Mouse (Mus musculus) hindbrain, embryonic 12.5 days (tissue): Measurements from ENCODE around the gene Erbb3. TPM values are rescaled to one million over a fixed set of nuclear protein-coding genes. Genes with fewer than 3 reads are reported as not detected.
"Not testable (repeated sequence)": the region's sequence is repeated elsewhere in the genome, so short reads cannot be mapped to it uniquely, and the experiment has no call there.

Experiments used
- ATAC-seq: fragments of 200-750 bp; cut with Nextera tagmentation; 2 replicates; pipeline ENCODE4 v1.8.0; 2017; ENCODE audit warnings: moderate TSS enrichment; ENCODE audit not compliant: low FRiP score
- H3K27ac ChIP-seq: fragments of 300-500 bp; sonication (generic); 2 replicates; pipeline ENCODE4 v1.5.1; 2016; ENCODE audit warnings: mild to moderate bottlenecking
- H3K27me3 ChIP-seq: fragments of 300-500 bp; sonication (generic); 2 replicates; pipeline ENCODE4 v1.6.1; 2016; ENCODE audit warnings: mild to moderate bottlenecking
- H3K36me3 ChIP-seq: fragments of 300-500 bp; sonication (generic); 2 replicates; pipeline ENCODE4 v1.6.1; 2016; ENCODE audit warnings: mild to moderate bottlenecking
- H3K4me1 ChIP-seq: fragments of 300-500 bp; sonication (generic); 2 replicates; pipeline ENCODE4 v1.6.1; 2016
- H3K4me2 ChIP-seq: fragments of 300-500 bp; sonication (generic); replicated peaks from 2 replicates; pipeline ENCODE4 v1.6.1; 2016; ENCODE audit warnings: mild to moderate bottlenecking
- H3K4me3 ChIP-seq: fragments of 300-500 bp; sonication (generic); 2 replicates; pipeline ENCODE4 v1.5.1; 2016; ENCODE audit warnings: mild to moderate bottlenecking
- H3K9ac ChIP-seq: fragments of 300-500 bp; sonication (generic); 2 replicates; pipeline ENCODE4 v1.6.1; 2016; ENCODE audit warnings: mild to moderate bottlenecking, moderate library complexity
- H3K9me3 ChIP-seq: fragments of 300-500 bp; sonication (generic); replicated peaks from 2 replicates; pipeline ENCODE4 v1.6.1; 2016; ENCODE audit warnings: mild to moderate bottlenecking
- WGBS: fragments of 180-500 bp; shearing (Covaris S2); methylation state at CpG from one replicate; pipeline ENCODE4 v1.1.7; 2016; 5-methylcytosine and 5-hydroxymethylcytosine counted together
- polyA plus RNA-seq: library from polyadenylated mRNA; unstranded; fragments of >200 nt; fragmentation: Nextera tagmentation; extraction: Ambion mirVana; gene quantifications from 2 replicates; pipeline ENCODE4 v1.2.1, GENCODE M21; 2016

The Erbb3 gene
- polyA plus RNA-seq = 9.8 and 11.7 TPM in 2 replicates

- Histone ChIP-seq H3K27me3 (peaks cover 52% of the 10 kb centered on the region), H3K9me3 (no peaks in the 10 kb centered on the region), H3K4me1 (peaks cover 9% of the 10 kb centered on the region), H3K9ac (peak within 1 kb of the TSS; percentile 62), H3K4me3 (peak within 1 kb of the TSS; percentile 62), H3K27ac (peak within 1 kb of the TSS; percentile 68), H3K4me2 (peak within 1 kb of the TSS; percentile 98), H3K36me3 (no peaks in the 10 kb centered on the region)
- under 1% methylated on average over 43 of the region's 43 CpGs for WGBS
- peak; percentile 33; the same call in 1 of the 2 replicates for ATAC-seq
Measured at GRCm38 (mm10) chr10:128589464-128590192, at the start of gene Erbb3. TSS of gene Erbb3 (minus strand) at chr10:128589652.

DNA sequence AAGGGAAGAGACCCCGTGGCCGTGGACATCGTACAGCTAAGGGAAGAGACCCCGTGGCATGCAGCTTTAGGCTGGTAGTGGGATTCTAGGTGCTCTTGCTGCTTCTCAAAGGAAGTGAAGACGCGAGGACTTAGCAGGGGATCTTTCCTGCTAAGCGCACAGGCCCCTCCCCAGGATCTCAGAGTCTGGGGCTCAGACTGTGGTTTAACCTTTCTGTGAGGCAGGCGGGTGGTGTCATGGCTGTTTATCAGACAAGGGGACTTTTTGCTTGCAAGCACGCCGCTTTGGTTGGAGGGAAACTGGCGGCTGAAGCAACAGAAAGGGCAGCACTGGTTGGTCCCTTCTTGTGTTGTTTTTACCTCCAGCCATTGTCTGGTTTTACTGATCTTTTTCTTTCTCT is 47.6 kb upstream of the Erbb3 start:
- Histone ChIP-seq H3K9ac (peak overlapping the region; percentile 27; the same call in 1 of the 2 replicates), H3K36me3 (peaks cover 65% of the 10 kb centered on the region), H3K4me1 (peaks cover 9% of the 10 kb centered on the region; the same call in 1 of the 2 replicates), H3K27ac (no peak overlapping the region), H3K4me2 (peak overlapping the region; percentile 32), H3K9me3 (no peaks in the 10 kb centered on the region), H3K27me3 (no peaks in the 10 kb centered on the region), H3K4me3 (no peak overlapping the region)
- 9% methylated on average over 11 of the region's 11 CpGs for WGBS
- ATAC-seq = peak; percentile 44; the same call in 1 of the 2 replicates

- Histone ChIP-seq H3K4me3 (no peak overlapping the region), H3K27ac (no peak overlapping the region), H3K4me1 (peaks cover 9% of the 10 kb centered on the region; the same call in 1 of the 2 replicates), H3K9me3 (no peaks in the 10 kb centered on the region), H3K9ac (peak overlapping the region; percentile 27; the same call in 1 of the 2 replicates), H3K36me3 (peaks cover 61% of the 10 kb centered on the region), H3K27me3 (no peaks in the 10 kb centered on the region), H3K4me2 (no peak overlapping the region)
- WGBS = 46% methylated on average over 6 of the region's 6 CpGs
- no peak for ATAC-seq
Measured at GRCm38 (mm10) chr10:128636561-128636960, 47.1 kb upstream of the Erbb3 start.

GRCm38 (mm10) chr10:128635697-128636096 is 46.2 kb upstream of the Erbb3 start:
- H3K9ac ChIP-seq = no peak overlapping the region
- peaks cover 9% of the 10 kb centered on the region; the same call in 1 of the 2 replicates for H3K4me1 ChIP-seq
- H3K27me3 ChIP-seq = no peaks in the 10 kb centered on the region
- H3K9me3 ChIP-seq = no peaks in the 10 kb centered on the region
- no peak overlapping the region for H3K4me3 ChIP-seq
- H3K27ac ChIP-seq = no peak overlapping the region
- ATAC-seq = no peak
- 95% methylated on average over 13 of the region's 13 CpGs for WGBS
- no peak overlapping the region for H3K4me2 ChIP-seq
- peaks cover 54% of the 10 kb centered on the region for H3K36me3 ChIP-seq

DNA sequence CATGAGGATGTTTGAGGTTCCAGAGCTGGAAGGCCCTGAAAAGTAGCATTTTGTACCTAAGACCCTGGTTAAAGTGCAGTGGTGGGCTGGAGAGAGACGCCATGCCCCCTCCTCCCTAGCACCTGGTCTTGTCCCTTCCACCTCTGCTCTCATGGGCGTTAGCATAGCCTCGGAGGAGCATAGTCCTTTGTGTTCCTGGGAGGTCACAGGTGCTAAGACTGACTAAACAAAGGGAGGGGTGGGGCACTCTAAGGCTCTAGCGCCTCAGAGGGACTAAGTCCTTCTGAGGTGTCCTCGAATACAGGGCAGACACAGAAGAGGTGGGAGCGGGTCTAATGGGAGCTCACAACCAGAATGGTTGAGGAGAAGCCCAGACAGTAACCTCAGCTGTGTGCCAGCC is 42.1 kb upstream of the Erbb3 start:
- no peaks in the 10 kb centered on the region for H3K9me3 ChIP-seq
- 19% methylated on average over 6 of the region's 6 CpGs for WGBS
- H3K4me3 ChIP-seq = no peak overlapping the region
- no peaks in the 10 kb centered on the region for H3K4me1 ChIP-seq
- H3K27ac ChIP-seq = no peak overlapping the region
- H3K4me2 ChIP-seq = no peak overlapping the region
- ATAC-seq = no peak
- H3K36me3 ChIP-seq = peaks cover 37% of the 10 kb centered on the region
- no peak overlapping the region for H3K9ac ChIP-seq
- H3K27me3 ChIP-seq = no peaks in the 10 kb centered on the region

DNA sequence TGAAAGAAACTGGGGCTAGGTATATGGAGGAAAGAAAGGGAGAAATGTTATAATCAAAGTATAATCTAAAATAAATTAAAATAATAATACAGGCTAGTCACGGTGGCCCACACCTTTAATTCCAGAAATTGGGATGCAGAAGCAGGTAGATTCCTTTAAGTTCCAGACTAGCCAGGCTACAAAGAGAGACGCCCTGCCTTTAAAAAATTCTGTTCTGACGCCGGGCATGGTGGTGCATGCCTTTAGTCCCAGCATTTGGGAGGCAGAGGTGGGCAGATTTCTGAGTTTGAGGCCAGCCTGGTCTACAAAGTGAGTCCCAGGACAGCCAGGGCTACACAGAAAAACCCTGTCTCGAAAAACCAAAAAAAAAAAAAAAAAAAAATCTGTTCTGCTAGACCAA is 40.9 kb upstream of the Erbb3 start:
- H3K36me3 ChIP-seq = peaks cover 25% of the 10 kb centered on the region
- not testable (repeated sequence) for H3K27ac ChIP-seq, H3K27me3 ChIP-seq, H3K4me3 ChIP-seq, H3K4me1 ChIP-seq, H3K4me2 ChIP-seq, H3K9ac ChIP-seq, ATAC-seq, H3K9me3 ChIP-seq
- 84% methylated on average over 5 of the region's 5 CpGs for WGBS

DNA sequence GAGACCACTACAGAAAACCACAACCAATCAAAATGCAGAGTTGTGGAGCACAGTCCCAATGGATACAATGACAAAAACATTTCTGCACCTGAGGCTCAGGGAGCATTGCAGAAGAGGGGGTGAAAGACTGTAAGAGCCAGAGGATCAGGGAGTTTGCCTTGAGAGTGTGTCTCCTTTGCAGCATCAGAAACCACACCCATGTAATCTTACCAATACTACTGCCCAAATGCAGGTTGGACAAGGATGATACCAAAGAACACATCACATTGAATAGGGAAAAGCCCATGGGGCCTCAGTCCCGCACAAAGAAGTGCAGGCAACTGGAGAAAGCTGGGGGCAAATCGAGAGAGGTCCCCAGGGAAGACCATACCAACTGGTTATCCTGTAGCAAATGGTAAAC is 40.3 kb upstream of the Erbb3 start:
- no peaks in the 10 kb centered on the region for H3K9me3 ChIP-seq
- peaks cover 24% of the 10 kb centered on the region for H3K36me3 ChIP-seq
- H3K4me2 ChIP-seq = no peak overlapping the region
- H3K27me3 ChIP-seq = no peaks in the 10 kb centered on the region
- WGBS = 78% methylated on average over 2 of the region's 2 CpGs
- H3K27ac ChIP-seq = no peak overlapping the region
- ATAC-seq = no peak
- no peak overlapping the region for H3K9ac ChIP-seq
- H3K4me1 ChIP-seq = peaks cover 10% of the 10 kb centered on the region
- no peak overlapping the region for H3K4me3 ChIP-seq

GRCm38 (mm10) chr10:128627398-128628317 is 38.2 kb upstream of the Erbb3 start:
- 88% methylated on average over 10 of the region's 10 CpGs for WGBS
- ATAC-seq = 0 out of 2 replicates have a peak, but pooled peaks have one; percentile 17
- Histone ChIP-seq H3K27me3 (no peaks in the 10 kb centered on the region), H3K27ac (no peak overlapping the region), H3K9me3 (no peaks in the 10 kb centered on the region), H3K4me3 (no peak overlapping the region), H3K4me2 (no peak overlapping the region), H3K36me3 (peaks cover 24% of the 10 kb centered on the region), H3K9ac (no peak overlapping the region), H3K4me1 (peaks cover 10% of the 10 kb centered on the region)

DNA sequence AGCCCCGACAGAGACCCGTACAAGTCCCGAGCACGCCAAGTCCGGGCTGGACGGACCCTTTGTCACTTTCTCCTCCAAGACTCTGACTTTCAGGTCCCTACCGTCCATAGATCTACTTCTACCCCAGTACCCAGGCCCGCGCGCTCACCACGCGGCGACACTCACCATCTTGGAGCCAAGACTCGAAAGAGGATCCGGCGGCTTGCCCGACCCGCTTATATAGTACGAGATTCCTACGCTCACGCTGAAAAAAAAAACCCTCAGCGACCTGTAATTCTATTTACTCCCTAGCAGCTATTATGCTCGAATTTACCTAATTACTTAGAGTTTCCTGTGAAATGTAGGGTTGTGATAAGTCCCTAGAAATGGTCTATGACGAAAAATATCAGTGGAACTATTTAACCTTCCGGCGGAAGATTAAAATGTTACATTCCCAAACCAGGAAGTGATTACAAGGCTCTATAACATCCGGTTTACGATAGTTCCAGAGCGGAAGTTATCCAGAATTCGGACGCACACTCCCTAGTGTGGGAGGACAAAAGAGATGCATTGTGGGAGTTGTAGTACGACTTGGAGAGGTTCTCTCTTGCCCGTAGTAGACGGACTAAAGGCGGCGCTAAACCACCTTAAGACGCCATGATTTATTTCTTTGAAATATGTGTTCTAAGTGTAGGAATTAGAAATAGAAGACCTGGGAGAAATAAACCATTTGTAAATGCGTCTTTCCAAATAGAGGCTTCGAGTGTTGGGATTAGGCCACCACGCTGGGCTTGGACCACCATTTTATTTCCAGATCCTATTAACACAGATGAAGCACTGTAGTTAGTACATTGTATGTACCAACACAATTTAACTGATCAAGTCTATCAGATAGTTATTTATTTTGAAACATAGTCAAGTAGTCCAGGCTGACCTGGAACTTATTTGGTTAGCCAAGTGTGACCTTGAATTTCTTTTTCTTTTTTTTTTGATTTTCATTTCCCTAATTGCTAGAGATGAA is 37.2 kb upstream of the Erbb3 start, which contains the start of gene Rps26:
Gene Rps26, minus strand, starts transcription at position 437 of the 1,000 bp plus-strand sequence.
- ATAC-seq = peak; percentile 98
- Histone ChIP-seq H3K9me3 (no peaks in the 10 kb centered on the region), H3K4me2 (peak within 1 kb of the TSS; percentile 89), H3K27me3 (no peaks in the 10 kb centered on the region), H3K9ac (peak within 1 kb of the TSS; percentile 90), H3K4me3 (peak within 1 kb of the TSS; percentile 85), H3K36me3 (peaks cover 25% of the 10 kb centered on the region), H3K4me1 (peaks cover 10% of the 10 kb centered on the region), H3K27ac (peak within 1 kb of the TSS; percentile 55)
- 1% methylated on average over 40 of the region's 40 CpGs for WGBS

- ATAC-seq = no peak
- Histone ChIP-seq H3K9me3 (no peaks in the 10 kb centered on the region), H3K27me3 (no peaks in the 10 kb centered on the region), H3K36me3 (peaks cover 25% of the 10 kb centered on the region), H3K27ac (peak overlapping the region; percentile 32; the same call in 1 of the 2 replicates), H3K4me1 (peaks cover 10% of the 10 kb centered on the region), H3K9ac (peak overlapping the region; percentile 90), H3K4me3 (peak overlapping the region; percentile 85), H3K4me2 (peak overlapping the region; percentile 89)
- 51% methylated on average over 7 of the region's 7 CpGs for WGBS
Measured at GRCm38 (mm10) chr10:128625287-128625894, 35.9 kb upstream of the Erbb3 start.

GRCm38 (mm10) chr10:128623106-128623613 is 33.7 kb upstream of the Erbb3 start:
- not testable (repeated sequence) for ATAC-seq, H3K27ac ChIP-seq, H3K9me3 ChIP-seq, H3K27me3 ChIP-seq, H3K9ac ChIP-seq, H3K4me2 ChIP-seq, H3K4me3 ChIP-seq
- 86% methylated on average over 4 of the region's 4 CpGs for WGBS
- Histone ChIP-seq H3K36me3 (peaks cover 25% of the 10 kb centered on the region), H3K4me1 (peaks cover 10% of the 10 kb centered on the region)
